Mouse (Mus musculus) small intestine, adult 2 months (tissue): ENCODE measurements around the gene Ints14.

Experiments used
- CTCF ChIP-seq: fragments of 200-500 bp; IDR thresholded peaks from 2 replicates; pipeline ENCODE4 v1.5.1; 2012; ENCODE audit warnings: low read depth, mild to moderate bottlenecking, control low read depth, inconsistent platforms, low read length, moderate library complexity, mixed read lengths; ENCODE audit not compliant: insufficient replicate concordance, insufficient read length; ENCODE audit errors: extremely low read depth
- POLR2A ChIP-seq: fragments of 200-500 bp; IDR thresholded peaks from 2 replicates; pipeline ENCODE4 v1.6.1; 2012; ENCODE audit warnings: low read depth, mild to moderate bottlenecking, control low read depth, inconsistent platforms, low read length, moderate library complexity

- no peak for TF ChIP-seq CTCF
- TF ChIP-seq POLR2A = no peak
Observed at GRCm38 (mm10) chr9:65023447-65023846, 62.7 kb downstream of the Ints14 start.
